Mouse (Mus musculus): ENCODE results near the gene Prkar1b. TPM values are rescaled to one million over a fixed set of nuclear protein-coding genes. Genes with fewer than 3 reads are reported as not detected.

The Prkar1b gene
- polyA plus RNA-seq, 1 experiment = 5.4 TPM

- Histone ChIP-seq H3K27ac (ENCODE audit: control insufficient read depth, insufficient read depth, low read depth, low read length) (no peak overlapping the region), H3K36me3 (ENCODE audit: control insufficient read depth, insufficient read depth, low read length) (no peaks in the 10 kb centered on the region), H3K4me3 (ENCODE audit: control insufficient read depth, low read depth, low read length) (no peak overlapping the region), H3K27me3 (ENCODE audit: control insufficient read depth, insufficient read depth, low read length) (no peaks in the 10 kb centered on the region), H3K4me1 (ENCODE audit: control insufficient read depth, insufficient read depth, low read length) (peaks cover 9% of the 10 kb centered on the region)
- no peak for TF ChIP-seq CTCF (IDR thresholded peaks at IDR 0.05; ENCODE audit: control insufficient read depth, insufficient read depth, insufficient replicate concordance, low read depth, low read length)
- TF ChIP-seq POLR2A (IDR thresholded peaks at IDR 0.05; ENCODE audit: control insufficient read depth, low read depth, low read length) = no peak
These were observed 88.1 kb downstream of the Prkar1b start for GRCm38 (mm10) chr5:139061680-139062079.

- Histone ChIP-seq H3K27ac (ENCODE audit: control insufficient read depth, insufficient read depth, low read depth, low read length) (no peak overlapping the region), H3K4me3 (ENCODE audit: control insufficient read depth, low read depth, low read length) (no peak overlapping the region), H3K36me3 (ENCODE audit: control insufficient read depth, insufficient read depth, low read length) (no peaks in the 10 kb centered on the region), H3K27me3 (ENCODE audit: control insufficient read depth, insufficient read depth, low read length) (no peaks in the 10 kb centered on the region), H3K4me1 (ENCODE audit: control insufficient read depth, insufficient read depth, low read length) (peaks cover 9% of the 10 kb centered on the region)
- TF ChIP-seq CTCF (IDR thresholded peaks at IDR 0.05; ENCODE audit: control insufficient read depth, insufficient read depth, insufficient replicate concordance, low read depth, low read length) = no peak
- no peak for TF ChIP-seq POLR2A (IDR thresholded peaks at IDR 0.05; ENCODE audit: control insufficient read depth, low read depth, low read length)
These were observed 89.2 kb downstream of the Prkar1b start for GRCm38 (mm10) chr5:139060460-139061051.

- no peak overlapping the region for H3K27ac ChIP-seq (ENCODE audit: control insufficient read depth, insufficient read depth, low read depth, low read length)
- H3K4me1 ChIP-seq (ENCODE audit: control insufficient read depth, insufficient read depth, low read length) = peaks cover 4% of the 10 kb centered on the region
- H3K27me3 ChIP-seq (ENCODE audit: control insufficient read depth, insufficient read depth, low read length) = no peaks in the 10 kb centered on the region
- H3K4me3 ChIP-seq (ENCODE audit: control insufficient read depth, low read depth, low read length) = no peak overlapping the region
- no peaks in the 10 kb centered on the region for H3K36me3 ChIP-seq (ENCODE audit: control insufficient read depth, insufficient read depth, low read length)
- no peak for TF ChIP-seq POLR2A (IDR thresholded peaks at IDR 0.05; ENCODE audit: control insufficient read depth, low read depth, low read length)
- no peak for TF ChIP-seq CTCF (IDR thresholded peaks at IDR 0.05; ENCODE audit: control insufficient read depth, insufficient read depth, insufficient replicate concordance, low read depth, low read length)
These were observed 96.6 kb downstream of the Prkar1b start for GRCm38 (mm10) chr5:139053176-139053575.

GRCm38 (mm10) chr5:139051276-139051675, 98.5 kb downstream of the Prkar1b start:
- no peak overlapping the region for H3K4me3 ChIP-seq (ENCODE audit: control insufficient read depth, low read depth, low read length)
- H3K4me1 ChIP-seq (ENCODE audit: control insufficient read depth, insufficient read depth, low read length) = peaks cover 4% of the 10 kb centered on the region
- no peak overlapping the region for H3K27ac ChIP-seq (ENCODE audit: control insufficient read depth, insufficient read depth, low read depth, low read length)
- TF ChIP-seq POLR2A (IDR thresholded peaks at IDR 0.05; ENCODE audit: control insufficient read depth, low read depth, low read length) (no peak), CTCF (IDR thresholded peaks at IDR 0.05; ENCODE audit: control insufficient read depth, insufficient read depth, insufficient replicate concordance, low read depth, low read length) (no peak)
- no peaks in the 10 kb centered on the region for H3K27me3 ChIP-seq (ENCODE audit: control insufficient read depth, insufficient read depth, low read length)
- no peaks in the 10 kb centered on the region for H3K36me3 ChIP-seq (ENCODE audit: control insufficient read depth, insufficient read depth, low read length)

- Histone ChIP-seq H3K4me3 (ENCODE audit: control insufficient read depth, low read depth, low read length) (no peak overlapping the region), H3K4me1 (ENCODE audit: control insufficient read depth, insufficient read depth, low read length) (peaks cover 4% of the 10 kb centered on the region), H3K27me3 (ENCODE audit: control insufficient read depth, insufficient read depth, low read length) (no peaks in the 10 kb centered on the region), H3K27ac (ENCODE audit: control insufficient read depth, insufficient read depth, low read depth, low read length) (no peak overlapping the region), H3K36me3 (ENCODE audit: control insufficient read depth, insufficient read depth, low read length) (no peaks in the 10 kb centered on the region)
- TF ChIP-seq POLR2A (IDR thresholded peaks at IDR 0.05; ENCODE audit: control insufficient read depth, low read depth, low read length) (no peak), CTCF (IDR thresholded peaks at IDR 0.05; ENCODE audit: control insufficient read depth, insufficient read depth, insufficient replicate concordance, low read depth, low read length) (no peak)
These were observed 100.4 kb downstream of the Prkar1b start for GRCm38 (mm10) chr5:139049367-139049766.

GRCm38 (mm10) chr5:139047171-139047570, 102.6 kb downstream of the Prkar1b start:
- Histone ChIP-seq H3K4me1 (ENCODE audit: control insufficient read depth, insufficient read depth, low read length) (peaks cover 2% of the 10 kb centered on the region), H3K27ac (ENCODE audit: control insufficient read depth, insufficient read depth, low read depth, low read length) (no peak overlapping the region)
- TF ChIP-seq POLR2A (IDR thresholded peaks at IDR 0.05; ENCODE audit: control insufficient read depth, low read depth, low read length) (no peak), CTCF (IDR thresholded peaks at IDR 0.05; ENCODE audit: control insufficient read depth, insufficient read depth, insufficient replicate concordance, low read depth, low read length) (no peak)

GRCm38 (mm10) chr5:139046636-139047035, 103.2 kb downstream of the Prkar1b start:
- TF ChIP-seq POLR2A (IDR thresholded peaks at IDR 0.05; ENCODE audit: control insufficient read depth, low read depth, low read length) = no peak
- Histone ChIP-seq H3K36me3 (ENCODE audit: control insufficient read depth, insufficient read depth, low read length) (no peaks in the 10 kb centered on the region), H3K27me3 (ENCODE audit: control insufficient read depth, insufficient read depth, low read length) (no peaks in the 10 kb centered on the region), H3K27ac (ENCODE audit: control insufficient read depth, insufficient read depth, low read depth, low read length) (no peak overlapping the region), H3K4me1 (ENCODE audit: control insufficient read depth, insufficient read depth, low read length) (no peaks in the 10 kb centered on the region), H3K4me3 (ENCODE audit: control insufficient read depth, low read depth, low read length) (no peak overlapping the region)

More at GRCm38 (mm10) chr5:139047171-139047570, 102.6 kb downstream of the Prkar1b start:
- Histone ChIP-seq H3K36me3 (ENCODE audit: control insufficient read depth, insufficient read depth, low read length) (no peaks in the 10 kb centered on the region), H3K27me3 (ENCODE audit: control insufficient read depth, insufficient read depth, low read length) (no peaks in the 10 kb centered on the region), H3K4me3 (ENCODE audit: control insufficient read depth, low read depth, low read length) (no peak overlapping the region)

GRCm38 (mm10) chr5:139043546-139043945, 106.3 kb downstream of the Prkar1b start:
- H3K27ac ChIP-seq (ENCODE audit: control insufficient read depth, insufficient read depth, low read depth, low read length) = no peak overlapping the region
- no peak overlapping the region for H3K4me3 ChIP-seq (ENCODE audit: control insufficient read depth, low read depth, low read length)
- no peaks in the 10 kb centered on the region for H3K4me1 ChIP-seq (ENCODE audit: control insufficient read depth, insufficient read depth, low read length)
- TF ChIP-seq POLR2A (IDR thresholded peaks at IDR 0.05; ENCODE audit: control insufficient read depth, low read depth, low read length) (no peak), CTCF (IDR thresholded peaks at IDR 0.05; ENCODE audit: control insufficient read depth, insufficient read depth, insufficient replicate concordance, low read depth, low read length) (no peak)
- H3K36me3 ChIP-seq (ENCODE audit: control insufficient read depth, insufficient read depth, low read length) = no peaks in the 10 kb centered on the region
- H3K27me3 ChIP-seq (ENCODE audit: control insufficient read depth, insufficient read depth, low read length) = no peaks in the 10 kb centered on the region

Measured in testis, adult 2 months (tissue).